Mouse (Mus musculus) heart, postnatal 36 days (tissue): ENCODE measurements around the gene Tmem14a. TPM values are rescaled to one million over a fixed set of nuclear protein-coding genes. Genes with fewer than 3 reads are reported as not detected.

Experiments used
- total RNA-seq, 2 experiments: library from RNA; stranded (reverse); gene quantifications; 2 replicates each; pipeline ENCODE4 v1.2.3; 2021

Tmem14a gene
- total RNA-seq, 2 experiments from 2014 or later, result 1.5 to 3.2 TPM

Other genes with a start within 250 kb of the Tmem14a start
- 1 to 10 TPM; 5.7 to 7.3 TPM for gene Tram2, start 139.3 kb upstream of the Tmem14a start, total RNA-seq
- 10 to 100 TPM in 1 of 2 experiments, 1 to 10 TPM in 1; 9.1 to 11.5 TPM for gene Gsta3, start 22.0 kb downstream of the Tmem14a start, total RNA-seq
- gene Khdc1a, start 131.1 kb downstream of the Tmem14a start, total RNA-seq, result not detected
- not detected for gene Khdc1c, start 149.8 kb downstream of the Tmem14a start, total RNA-seq
- not detected for gene Khdc1b, start 165.0 kb downstream of the Tmem14a start, total RNA-seq